Mouse (Mus musculus): ENCODE measurements around the gene Mtmr10. TPM values are rescaled to one million over a fixed set of nuclear protein-coding genes. Genes with fewer than 3 reads are reported as not detected.

The Mtmr10 gene
- polyA plus RNA-seq, 1 experiment from 2014 or later, result 11.6 TPM

DNA sequence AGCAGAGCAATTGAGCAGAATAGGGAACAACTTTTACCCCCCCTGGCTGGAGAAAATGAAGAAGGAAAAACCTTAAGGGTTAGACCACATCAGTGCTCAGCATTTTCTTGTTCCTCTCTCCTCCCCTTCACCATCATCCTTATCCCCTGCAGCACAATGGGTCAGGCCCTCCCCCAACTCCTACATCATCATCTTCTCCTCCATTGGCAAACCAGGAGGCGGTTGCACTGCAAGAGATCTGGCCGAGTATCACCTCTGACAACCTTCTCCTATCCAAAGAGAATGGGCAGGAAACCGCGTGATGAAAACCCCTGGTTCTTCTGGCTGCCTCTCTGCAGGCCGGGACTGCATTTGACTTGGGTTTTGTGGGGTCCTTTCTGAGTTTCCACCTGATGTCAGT is 69.2 kb downstream of the Mtmr10 start:
- Histone ChIP-seq H3K36me3 (ENCODE audit: insufficient read depth, low read length) (0 out of 2 replicates have a peak, but pooled peaks cover 16% of the 10 kb centered on the region), H3K4me1 (ENCODE audit: insufficient read depth, low read depth, low read length) (peaks cover 4% of the 10 kb centered on the region; the same call in 1 of the 2 replicates), H3K9me3 (ENCODE audit: low read length) (no peaks in the 10 kb centered on the region), H3K27ac (ENCODE audit: low read length) (no peak overlapping the region), H3K27me3 (replicated peaks; ENCODE audit: insufficient read depth, low read length) (no peaks in the 10 kb centered on the region), H3K9ac (replicated peaks; ENCODE audit: low read depth) (no peak overlapping the region), H3K4me3 (ENCODE audit: low read depth, low read length) (no peak overlapping the region), H3K4me2 (replicated peaks; ENCODE audit: low read depth, low read length) (no peak overlapping the region)
- 97% methylated on average over 5 of the region's 5 CpGs for WGBS
- ATAC-seq, result no peak
- no peak for TF ChIP-seq EP300 (IDR thresholded peaks at IDR 0.05)
- no peak for TF ChIP-seq CTCF (IDR thresholded peaks at IDR 0.05)
- no peak for DNase-seq (ENCODE audit: low spot score)

DNA sequence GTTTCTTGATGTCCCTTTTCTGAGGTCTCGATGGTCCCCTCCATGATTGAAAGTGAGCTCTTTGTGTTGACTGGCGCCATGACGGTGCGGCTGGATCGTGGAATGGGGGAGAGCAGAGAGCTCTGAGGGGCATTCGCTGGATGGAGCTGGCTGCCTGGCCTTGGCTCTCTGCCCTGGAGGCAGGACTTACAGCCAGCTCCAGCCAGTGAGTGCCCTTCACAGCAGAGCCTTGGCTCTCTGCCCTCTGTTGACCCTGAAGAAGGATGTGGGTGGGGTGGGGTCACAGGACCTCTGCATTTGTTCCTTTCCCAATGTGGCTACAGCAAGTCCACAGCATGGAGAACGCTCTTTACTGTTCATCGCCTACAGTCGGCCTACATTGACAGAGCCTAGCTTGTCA is 70.0 kb downstream of the Mtmr10 start:
- H3K9me3 ChIP-seq (ENCODE audit: low read length), result no peaks in the 10 kb centered on the region
- ATAC-seq, result peak; percentile 87
- H3K9ac ChIP-seq (replicated peaks; ENCODE audit: low read depth), result no peak overlapping the region
- TF ChIP-seq EP300 (IDR thresholded peaks at IDR 0.05), result 0 out of 2 replicates have a peak, but pooled peaks have one; percentile 9
- no peak for TF ChIP-seq CTCF (IDR thresholded peaks at IDR 0.05)
- DNase-seq (ENCODE audit: low spot score), result peak; percentile 76
- 0 out of 2 replicates have a peak, but pooled peaks cover 16% of the 10 kb centered on the region for H3K36me3 ChIP-seq (ENCODE audit: insufficient read depth, low read length)
- no peaks in the 10 kb centered on the region for H3K27me3 ChIP-seq (replicated peaks; ENCODE audit: insufficient read depth, low read length)
- no peak overlapping the region for H3K4me3 ChIP-seq (ENCODE audit: low read depth, low read length)
- H3K4me1 ChIP-seq (ENCODE audit: insufficient read depth, low read depth, low read length), result peaks cover 4% of the 10 kb centered on the region; the same call in 1 of the 2 replicates
- H3K4me2 ChIP-seq (replicated peaks; ENCODE audit: low read depth, low read length), result no peak overlapping the region
- WGBS, result 62% methylated on average over 9 of the region's 9 CpGs
- H3K27ac ChIP-seq (ENCODE audit: low read length), result peak overlapping the region; percentile 60

DNA sequence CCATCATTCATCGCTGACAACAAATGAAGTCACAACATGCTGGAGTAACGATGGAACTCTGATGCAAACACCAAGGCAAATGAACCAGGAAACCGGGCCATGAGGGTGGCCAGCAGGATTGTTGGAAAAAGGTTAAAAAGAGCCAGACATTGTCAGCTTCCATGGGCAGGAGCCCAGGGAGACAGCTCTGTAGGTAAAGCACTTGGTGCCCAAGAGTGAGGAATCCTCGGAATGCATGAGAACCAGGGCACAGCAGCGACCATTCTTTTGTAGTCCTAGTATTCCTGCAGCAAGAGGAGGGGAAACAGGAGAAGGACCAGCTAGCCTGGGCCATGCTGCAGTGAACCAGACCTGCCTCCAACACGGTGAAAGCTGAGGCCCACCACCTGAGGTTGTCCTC is 71.2 kb downstream of the Mtmr10 start:
- Histone ChIP-seq H3K9me3 (ENCODE audit: low read length) (no peaks in the 10 kb centered on the region), H3K4me3 (ENCODE audit: low read depth, low read length) (no peak overlapping the region), H3K4me2 (replicated peaks; ENCODE audit: low read depth, low read length) (no peak overlapping the region), H3K4me1 (ENCODE audit: insufficient read depth, low read depth, low read length) (peaks cover 4% of the 10 kb centered on the region; the same call in 1 of the 2 replicates), H3K36me3 (ENCODE audit: insufficient read depth, low read length) (0 out of 2 replicates have a peak, but pooled peaks cover 11% of the 10 kb centered on the region), H3K27me3 (replicated peaks; ENCODE audit: insufficient read depth, low read length) (no peaks in the 10 kb centered on the region), H3K9ac (replicated peaks; ENCODE audit: low read depth) (no peak overlapping the region), H3K27ac (ENCODE audit: low read length) (no peak overlapping the region)
- no peak for TF ChIP-seq CTCF (IDR thresholded peaks at IDR 0.05)
- no peak for TF ChIP-seq EP300 (IDR thresholded peaks at IDR 0.05)
- no peak for DNase-seq (ENCODE audit: low spot score)
- WGBS, result 67% methylated on average over 6 of the region's 6 CpGs
- no peak for ATAC-seq

DNA sequence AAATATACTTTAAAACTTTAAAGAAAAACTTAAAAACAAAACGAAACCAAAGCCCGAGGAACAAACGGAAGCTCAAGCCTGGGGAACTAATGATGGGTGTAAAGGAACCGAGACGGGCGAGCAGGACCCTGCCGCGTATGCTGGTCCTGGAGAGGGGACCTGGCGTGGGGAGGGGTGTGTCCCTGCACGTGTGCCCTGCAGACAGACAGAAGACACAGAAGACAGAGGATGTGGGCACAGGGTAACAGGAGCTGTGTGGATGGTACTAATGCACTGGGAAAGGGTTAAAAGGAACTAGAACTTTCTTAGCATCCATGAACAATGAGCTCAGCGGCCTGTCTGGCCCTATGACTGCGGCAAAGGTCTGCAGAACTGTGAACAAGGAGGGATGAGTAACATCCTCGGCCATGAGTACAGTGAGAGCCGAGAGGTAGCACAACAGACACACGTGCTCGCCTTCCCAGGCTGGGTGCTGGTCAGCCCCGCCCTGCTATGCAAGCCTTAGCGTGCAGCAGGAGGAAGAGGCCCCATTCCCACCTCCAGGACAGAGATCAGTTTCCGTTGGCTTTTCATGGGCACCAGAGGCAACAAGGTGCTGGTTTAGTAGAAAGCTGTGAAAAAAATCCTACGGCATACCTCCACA is 72.6 kb downstream of the Mtmr10 start:
- Histone ChIP-seq H3K27me3 (replicated peaks; ENCODE audit: insufficient read depth, low read length) (no peaks in the 10 kb centered on the region), H3K4me1 (ENCODE audit: insufficient read depth, low read depth, low read length) (peaks cover 4% of the 10 kb centered on the region; the same call in 1 of the 2 replicates), H3K36me3 (ENCODE audit: insufficient read depth, low read length) (0 out of 2 replicates have a peak, but pooled peaks cover 11% of the 10 kb centered on the region), H3K9me3 (ENCODE audit: low read length) (no peaks in the 10 kb centered on the region), H3K9ac (replicated peaks; ENCODE audit: low read depth) (no peak overlapping the region), H3K4me2 (replicated peaks; ENCODE audit: low read depth, low read length) (no peak overlapping the region), H3K4me3 (ENCODE audit: low read depth, low read length) (no peak overlapping the region), H3K27ac (ENCODE audit: low read length) (no peak overlapping the region)
- no peak for TF ChIP-seq CTCF (IDR thresholded peaks at IDR 0.05)
- no peak for TF ChIP-seq EP300 (IDR thresholded peaks at IDR 0.05)
- DNase-seq (ENCODE audit: low spot score) (no peak), ATAC-seq (0 out of 2 replicates have a peak, but pooled peaks have one; percentile 29)
- 70% methylated on average over 20 of the region's 20 CpGs for WGBS

DNA sequence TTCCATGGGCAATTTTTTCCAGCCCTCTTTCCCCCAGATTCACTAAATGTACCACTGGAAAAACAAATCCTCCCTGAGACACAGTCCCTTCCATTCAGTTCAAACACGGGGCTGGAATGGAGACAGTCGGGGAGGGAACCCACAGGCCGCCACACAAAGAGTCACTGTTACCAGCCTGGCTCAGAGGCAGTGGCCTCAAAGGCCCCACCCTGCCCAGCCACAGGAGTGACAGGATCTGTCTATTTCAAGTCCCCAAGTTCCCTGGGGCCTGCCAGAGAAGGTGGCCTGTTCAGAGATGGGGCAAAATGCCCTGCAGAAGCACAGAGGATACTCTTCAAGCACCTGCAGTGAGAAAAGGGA is 73.1 kb downstream of the Mtmr10 start:
- no peak for ATAC-seq

DNA sequence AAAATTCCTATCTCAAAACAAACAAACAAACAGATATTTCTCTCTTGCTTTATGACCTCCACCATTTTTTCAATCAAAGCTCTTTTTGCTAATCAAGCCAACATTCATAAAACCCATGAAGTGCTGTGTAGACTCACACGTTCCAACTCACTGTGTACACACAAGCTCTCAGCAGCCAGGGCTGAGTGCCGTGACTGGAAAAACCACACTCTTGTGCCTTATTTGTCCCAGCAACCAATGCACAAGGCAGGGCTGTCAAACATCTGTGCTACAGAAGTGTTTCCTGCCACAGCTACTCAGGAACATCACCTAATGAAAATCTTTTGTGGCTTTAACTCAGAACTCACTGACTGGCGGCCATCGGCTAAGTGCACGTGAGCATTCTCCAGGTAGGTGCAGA is 78.4 kb downstream of the Mtmr10 start:
- ATAC-seq, result peak; percentile 95
- TF ChIP-seq CTCF (IDR thresholded peaks at IDR 0.05) (no peak), EP300 (IDR thresholded peaks at IDR 0.05) (peak; percentile 67)
- H3K36me3 ChIP-seq (ENCODE audit: insufficient read depth, low read length), result peaks cover 11% of the 10 kb centered on the region; the same call in 1 of the 2 replicates
- H3K27ac ChIP-seq (ENCODE audit: low read length), result peak overlapping the region; percentile 26; the same call in 1 of the 2 replicates
- no peaks in the 10 kb centered on the region for H3K27me3 ChIP-seq (replicated peaks; ENCODE audit: insufficient read depth, low read length)
- H3K4me1 ChIP-seq (ENCODE audit: insufficient read depth, low read depth, low read length), result no peaks in the 10 kb centered on the region
- H3K9me3 ChIP-seq (ENCODE audit: low read length), result no peaks in the 10 kb centered on the region
- H3K9ac ChIP-seq (replicated peaks; ENCODE audit: low read depth), result no peak overlapping the region
- WGBS, result 66% methylated on average over 5 of the region's 5 CpGs
- no peak overlapping the region for H3K4me3 ChIP-seq (ENCODE audit: low read depth, low read length)
- no peak overlapping the region for H3K4me2 ChIP-seq (replicated peaks; ENCODE audit: low read depth, low read length)
- DNase-seq (ENCODE audit: low spot score), result peak; percentile 78

More for the DNA sequence above, 73.1 kb downstream of the Mtmr10 start:
- TF ChIP-seq EP300 (IDR thresholded peaks at IDR 0.05), result no peak
- TF ChIP-seq CTCF (IDR thresholded peaks at IDR 0.05), result no peak
- WGBS, result 60% methylated on average over 3 of the region's 3 CpGs
- Histone ChIP-seq H3K27ac (ENCODE audit: low read length) (no peak overlapping the region), H3K27me3 (replicated peaks; ENCODE audit: insufficient read depth, low read length) (no peaks in the 10 kb centered on the region), H3K9ac (replicated peaks; ENCODE audit: low read depth) (no peak overlapping the region), H3K4me2 (replicated peaks; ENCODE audit: low read depth, low read length) (no peak overlapping the region), H3K4me3 (ENCODE audit: low read depth, low read length) (no peak overlapping the region), H3K9me3 (ENCODE audit: low read length) (no peaks in the 10 kb centered on the region), H3K4me1 (ENCODE audit: insufficient read depth, low read depth, low read length) (peaks cover 4% of the 10 kb centered on the region; the same call in 1 of the 2 replicates), H3K36me3 (ENCODE audit: insufficient read depth, low read length) (0 out of 2 replicates have a peak, but pooled peaks cover 11% of the 10 kb centered on the region)
- DNase-seq (ENCODE audit: low spot score), result no peak

Data from lung, postnatal 0 days (tissue).